In the genomic region with DNA sequence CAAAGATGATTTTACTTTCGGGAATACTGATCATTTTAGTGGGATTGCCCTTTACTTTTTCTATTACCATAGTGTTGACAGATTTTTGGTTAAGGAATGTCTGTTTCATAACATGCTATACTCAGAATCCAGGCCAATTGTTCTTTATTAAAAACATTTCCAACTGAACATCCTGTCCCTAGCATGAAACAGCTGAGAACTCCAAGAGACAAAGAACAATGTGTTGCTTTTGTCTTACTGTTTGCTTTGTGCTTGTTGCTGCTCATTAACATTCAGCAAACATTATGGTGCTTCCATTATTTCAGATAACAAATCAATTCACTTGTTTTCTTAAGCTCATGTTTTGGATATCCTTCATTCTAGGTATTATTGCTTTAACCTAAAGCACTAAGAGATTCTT, we compare ENCODE assay signal across 18 mouse cellular contexts.
"Had no signal": no experiment of that assay in that cellular context is flagged by ENCODE, and none has a peak within 500 bp of the region (broad histone marks: within the 10 kb centered on the region; RNA-seq: fewer than 3 reads in every experiment).

No protein-coding gene starts in this region.

- H3K4me3 ChIP-seq: left cerebral cortex, adult 2 months; limb, embryonic 12.5 days; liver, embryonic 12.5 days; liver, embryonic 15.5 days; midbrain, embryonic 12.5 days; midbrain, embryonic 15.5 days; neural tube, embryonic 12.5 days; neural tube, embryonic 15.5 days had no signal

- H3K4me1 ChIP-seq: limb, embryonic 12.5 days; liver, embryonic 12.5 days; liver, embryonic 15.5 days; midbrain, embryonic 12.5 days; midbrain, embryonic 15.5 days; neural tube, embryonic 12.5 days; neural tube, embryonic 15.5 days had no signal

- H3K36me3 ChIP-seq: limb, embryonic 12.5 days; liver, embryonic 12.5 days; liver, embryonic 15.5 days; midbrain, embryonic 12.5 days; midbrain, embryonic 15.5 days; neural tube, embryonic 12.5 days; neural tube, embryonic 15.5 days had no signal

- ATAC-seq: intestine, postnatal 0 days; liver, embryonic 12.5 days; midbrain, embryonic 15.5 days had no signal

- H3K4me2 ChIP-seq: limb, embryonic 12.5 days; liver, embryonic 12.5 days; liver, embryonic 15.5 days; midbrain, embryonic 12.5 days; midbrain, embryonic 15.5 days; neural tube, embryonic 12.5 days; neural tube, embryonic 15.5 days had no signal

- H3K9ac ChIP-seq: limb, embryonic 12.5 days; liver, embryonic 12.5 days; liver, embryonic 15.5 days; midbrain, embryonic 12.5 days; midbrain, embryonic 15.5 days; neural tube, embryonic 12.5 days; neural tube, embryonic 15.5 days had no signal

- DNase-seq: kidney, adult 2 months; kidney, postnatal 25 days; layer of hippocampus, postnatal 36 days; liver; lung, adult 2 months; thymus, postnatal 25 days had no signal

- H3K27me3 ChIP-seq: limb, embryonic 12.5 days; liver, embryonic 12.5 days; liver, embryonic 15.5 days; midbrain, embryonic 12.5 days; midbrain, embryonic 15.5 days; neural tube, embryonic 12.5 days; neural tube, embryonic 15.5 days had no signal

- H3K9me3 ChIP-seq: limb, embryonic 12.5 days; liver, embryonic 12.5 days; liver, embryonic 15.5 days; midbrain, embryonic 12.5 days; midbrain, embryonic 15.5 days; neural tube, embryonic 12.5 days; neural tube, embryonic 15.5 days had no signal

- H3K27ac ChIP-seq: kidney, postnatal 0 days; left cerebral cortex, adult 2 months; limb, embryonic 12.5 days; liver, embryonic 12.5 days; liver, embryonic 15.5 days; macrophage; midbrain, embryonic 12.5 days; midbrain, embryonic 15.5 days; neural tube, embryonic 12.5 days; neural tube, embryonic 15.5 days; stomach, postnatal 0 days had no signal
